Comparison of ENCODE assay signal across 9 mouse cellular contexts in the genomic region with DNA sequence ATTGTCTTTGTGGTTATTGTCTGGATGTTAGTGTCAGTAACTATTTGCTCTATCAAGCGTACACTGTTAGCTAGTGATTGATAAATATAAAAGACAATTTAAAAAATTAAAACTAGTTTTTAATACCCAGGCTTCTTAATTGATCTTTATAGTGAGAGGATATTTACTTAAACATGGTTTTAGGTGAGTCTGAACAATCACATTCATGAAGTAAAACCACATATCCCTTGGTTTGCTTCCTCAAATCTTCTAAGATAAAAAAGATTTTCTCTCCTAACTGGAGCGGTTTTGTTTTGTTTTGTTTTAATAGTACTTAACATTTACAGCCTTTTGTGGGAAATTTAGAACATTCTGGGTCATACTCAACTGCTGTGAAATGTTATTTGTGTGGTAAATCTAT. TPM values are rescaled to one million over a fixed set of nuclear protein-coding genes. Genes with fewer than 3 reads are reported as not detected.
DNase-seq lines count a peak whose midpoint lies in the region; ATAC-seq and TF ChIP-seq lines count a peak whose summit lies in the region.
"Had no signal": no experiment of that assay in that cellular context is flagged by ENCODE, and none has a peak within 500 bp of the region (broad histone marks: within the 10 kb centered on the region; RNA-seq: fewer than 3 reads in every experiment).

No protein-coding gene starts in this region.

- no peak for ATAC-seq in kidney, embryonic 16.5 days (ENCODE audit: low FRiP score, low TSS enrichment)
- no peak for ATAC-seq in intestine, embryonic 15.5 days
- no peak for ATAC-seq in midbrain, postnatal 0 days (ENCODE audit: low FRiP score)

- no peak overlapping the region for H3K27ac ChIP-seq in kidney, embryonic 16.5 days (ENCODE audit: low read length)
- no peak overlapping the region for H3K27ac ChIP-seq in forebrain, embryonic 10.5 days
- no peak overlapping the region for H3K27ac ChIP-seq in intestine, embryonic 15.5 days
- no peak overlapping the region for H3K27ac ChIP-seq in midbrain, postnatal 0 days (ENCODE audit: low read depth, low read length)

- no peaks in the 10 kb centered on the region for H3K27me3 ChIP-seq in kidney, embryonic 16.5 days (ENCODE audit: insufficient read depth, low read length)
- H3K27me3 ChIP-seq in forebrain, embryonic 10.5 days (ENCODE audit: poor library complexity, severe bottlenecking) = no peaks in the 10 kb centered on the region
- no peaks in the 10 kb centered on the region for H3K27me3 ChIP-seq in intestine, embryonic 15.5 days (replicated peaks)
- no peaks in the 10 kb centered on the region for H3K27me3 ChIP-seq in midbrain, postnatal 0 days (ENCODE audit: insufficient read depth, low read length)

- H3K4me3 ChIP-seq in kidney, embryonic 16.5 days (ENCODE audit: low read length) = peak overlapping the region; percentile 31
- H3K4me3 ChIP-seq in forebrain, embryonic 10.5 days = peak overlapping the region; percentile 94
- no peak overlapping the region for H3K4me3 ChIP-seq in intestine, embryonic 15.5 days (replicated peaks)
- H3K4me3 ChIP-seq in midbrain, postnatal 0 days (ENCODE audit: low read depth, low read length) = peak overlapping the region; percentile 99

- 0 out of 2 replicates have a peak, but pooled peaks cover 6% of the 10 kb centered on the region for H3K36me3 ChIP-seq in kidney, embryonic 16.5 days (ENCODE audit: insufficient read depth, low read length)
- H3K36me3 ChIP-seq in forebrain, embryonic 10.5 days (replicated peaks) = peaks cover 38% of the 10 kb centered on the region
- H3K36me3 ChIP-seq in intestine, embryonic 15.5 days = no peaks in the 10 kb centered on the region
- H3K36me3 ChIP-seq in midbrain, postnatal 0 days (ENCODE audit: insufficient read depth, low read length) = no peaks in the 10 kb centered on the region

- H3K9ac ChIP-seq in kidney, embryonic 16.5 days (replicated peaks; ENCODE audit: low read length) = no peak overlapping the region
- no peak overlapping the region for H3K9ac ChIP-seq in intestine, embryonic 15.5 days
- H3K9ac ChIP-seq in midbrain, postnatal 0 days (replicated peaks; ENCODE audit: low read length, poor library complexity, severe bottlenecking) = no peak overlapping the region

- no peaks in the 10 kb centered on the region for H3K9me3 ChIP-seq in kidney, embryonic 16.5 days (ENCODE audit: low read length)
- H3K9me3 ChIP-seq in forebrain, embryonic 10.5 days = no peaks in the 10 kb centered on the region
- H3K9me3 ChIP-seq in intestine, embryonic 15.5 days = no peaks in the 10 kb centered on the region
- H3K9me3 ChIP-seq in midbrain, postnatal 0 days (ENCODE audit: low read length) = no peaks in the 10 kb centered on the region

- no peak for TF ChIP-seq CTCF in midbrain, postnatal 0 days (IDR thresholded peaks at IDR 0.05)

- peaks cover 24% of the 10 kb centered on the region for H3K4me1 ChIP-seq in kidney, embryonic 16.5 days (ENCODE audit: insufficient read depth, low read length)
- peaks cover 41% of the 10 kb centered on the region for H3K4me1 ChIP-seq in forebrain, embryonic 10.5 days
- peaks cover 13% of the 10 kb centered on the region for H3K4me1 ChIP-seq in intestine, embryonic 15.5 days (replicated peaks)
- peaks cover 9% of the 10 kb centered on the region for H3K4me1 ChIP-seq in midbrain, postnatal 0 days (ENCODE audit: insufficient read depth, low read length)

- DNase-seq in kidney, postnatal 25 days = no peak
- no peak for DNase-seq in forebrain, embryonic 10.5 days (ENCODE audit: extremely low spot score, low spot score)
- no peak for DNase-seq in midbrain, postnatal 0 days (ENCODE audit: low spot score)
- no peak for DNase-seq in ovary, adult 18-20 months (ENCODE audit: low spot score)
- no peak for DNase-seq in thymus, postnatal 36 days
- DNase-seq in adrenal gland, adult 2 months = no peak
- DNase-seq: kidney, adult 2 months had no signal

- H3K4me2 ChIP-seq in kidney, embryonic 16.5 days (replicated peaks; ENCODE audit: low read depth, low read length) = peak overlapping the region; percentile 57
- peak overlapping the region; percentile 45 for H3K4me2 ChIP-seq in intestine, embryonic 15.5 days (replicated peaks)
- peak overlapping the region; percentile 63 for H3K4me2 ChIP-seq in midbrain, postnatal 0 days (ENCODE audit: low read depth, low read length, poor library complexity, severe bottlenecking)

- 67% methylated on average over 2 of the region's 2 CpGs for WGBS in kidney, embryonic 16.5 days
- WGBS in forebrain, embryonic 10.5 days = 91% methylated on average over 2 of the region's 2 CpGs
- 66% methylated on average over 2 of the region's 2 CpGs for WGBS in intestine, embryonic 15.5 days
- WGBS in midbrain, postnatal 0 days = 77% methylated on average over 2 of the region's 2 CpGs

RNA-seq across cellular contexts. Expression of a gene that starts 3.4 kb away (rescaled TPM):
- 67.7 and 89.9 TPM in 2 replicates for polyA plus RNA-seq in kidney, embryonic 16.5 days (2015; fragmentation: Nextera tagmentation; extraction: Ambion mirVana)
- polyA plus RNA-seq in forebrain, embryonic 10.5 days (2016; fragmentation: Nextera tagmentation; extraction: Ambion mirVana) = 113 and 118 TPM in 2 replicates
- polyA plus RNA-seq in intestine, embryonic 15.5 days (2015; fragmentation: Nextera tagmentation; extraction: Ambion mirVana) = 61.5 and 65.3 TPM in 2 replicates
- 31.1 and 51.0 TPM in 2 replicates for total RNA-seq in midbrain, postnatal 0 days (2014; rRNA removed)
- polyA plus RNA-seq in midbrain, postnatal 0 days (2015; fragmentation: Nextera tagmentation; extraction: Ambion mirVana) = 43.3 and 52.2 TPM in 2 replicates
- total RNA-seq in adrenal gland, adult 2 months (2021) = 100 to 1,000 TPM in 1 of 2 experiments, 10 to 100 TPM in 1; 61.4 to 104 TPM
- 46.1 and 66.4 TPM in 2 replicates for polyA plus RNA-seq in adrenal gland, adult 2 months (2012; rRNA removed)
